Mouse (Mus musculus) brain, embryonic 14.5 days (tissue): ENCODE measurements around the gene Tars2. TPM values are rescaled to one million over a fixed set of nuclear protein-coding genes. Genes with fewer than 3 reads are reported as not detected.
"Not testable (repeated sequence)": the region's sequence is repeated elsewhere in the genome, so short reads cannot be mapped to it uniquely, and the experiment has no call there.

Experiments
- DNase-seq: peaks from one replicate; pipeline ENCODE4 v3.0.0-alpha.2; 2011; ENCODE audit warnings: low read depth
- CTCF ChIP-seq: fragments of 200-500 bp; IDR thresholded peaks from 2 replicates; pipeline ENCODE4 v1.5.1; 2012; ENCODE audit warnings: inconsistent platforms, mild to moderate bottlenecking, moderate library complexity, borderline replicate concordance; ENCODE audit not compliant: insufficient read depth, insufficient read length; ENCODE audit errors: extremely low read depth
- POLR2A ChIP-seq: fragments of 200-500 bp; IDR thresholded peaks from 2 replicates; pipeline ENCODE4 v1.6.1; 2012; ENCODE audit warnings: mild to moderate bottlenecking, inconsistent platforms, borderline replicate concordance; ENCODE audit not compliant: poor library complexity, insufficient read depth, insufficient read length, severe bottlenecking; ENCODE audit errors: extremely low read depth
- polyA plus RNA-seq: library from polyadenylated mRNA; depleted of rRNA; stranded (reverse); fragments of >200 nt; gene quantifications from 2 replicates; pipeline ENCODE4 v1.2.3, GENCODE M21; 2012; rRNA removed

Tars2 gene
- polyA plus RNA-seq, 1 experiment, result 39.1 TPM

- no peak for DNase-seq
- TF ChIP-seq POLR2A (no peak), CTCF (no peak)
Measured at GRCm38 (mm10) chr3:95703276-95703675, 56.7 kb downstream of the Tars2 start.

DNA sequence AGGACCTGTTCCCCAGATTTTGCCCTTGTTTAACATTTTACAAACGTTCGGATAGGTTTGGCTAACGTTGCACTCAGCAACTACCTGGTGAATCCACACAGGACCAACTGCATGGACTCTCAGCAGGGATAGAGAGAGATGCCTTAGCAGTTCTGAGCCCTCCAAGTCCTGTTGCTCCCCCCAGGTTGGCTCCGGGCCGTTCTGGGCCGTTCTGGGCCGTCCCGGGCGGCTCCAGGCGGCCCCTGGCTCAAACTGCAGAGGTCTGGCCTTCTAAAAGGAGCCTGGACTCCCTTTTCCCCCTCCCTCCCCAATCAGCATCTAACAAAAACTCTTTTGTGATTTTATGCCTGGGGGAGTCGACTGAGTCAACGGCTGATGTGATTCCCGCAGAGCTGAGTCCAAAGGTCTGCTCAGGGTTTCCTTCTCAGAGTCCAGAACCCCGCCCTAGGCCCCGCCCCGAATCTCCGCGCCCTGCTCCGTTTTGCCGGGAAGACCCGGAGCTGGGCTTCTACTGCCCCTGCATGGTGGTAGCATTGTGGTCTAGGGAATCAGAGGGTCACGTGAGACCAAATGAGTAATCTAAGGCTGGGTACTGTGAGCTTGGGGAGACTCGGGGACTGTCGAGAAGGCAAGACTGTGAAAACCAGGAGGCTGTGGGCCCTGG, 58.0 kb downstream of the Tars2 start:
- TF ChIP-seq POLR2A, result no peak
- TF ChIP-seq CTCF, result no peak
- DNase-seq, result peak; percentile 81

GRCm38 (mm10) chr3:95701085-95701484, 58.9 kb downstream of the Tars2 start:
- TF ChIP-seq CTCF, result no peak
- no peak for TF ChIP-seq POLR2A
- no peak for DNase-seq

DNA sequence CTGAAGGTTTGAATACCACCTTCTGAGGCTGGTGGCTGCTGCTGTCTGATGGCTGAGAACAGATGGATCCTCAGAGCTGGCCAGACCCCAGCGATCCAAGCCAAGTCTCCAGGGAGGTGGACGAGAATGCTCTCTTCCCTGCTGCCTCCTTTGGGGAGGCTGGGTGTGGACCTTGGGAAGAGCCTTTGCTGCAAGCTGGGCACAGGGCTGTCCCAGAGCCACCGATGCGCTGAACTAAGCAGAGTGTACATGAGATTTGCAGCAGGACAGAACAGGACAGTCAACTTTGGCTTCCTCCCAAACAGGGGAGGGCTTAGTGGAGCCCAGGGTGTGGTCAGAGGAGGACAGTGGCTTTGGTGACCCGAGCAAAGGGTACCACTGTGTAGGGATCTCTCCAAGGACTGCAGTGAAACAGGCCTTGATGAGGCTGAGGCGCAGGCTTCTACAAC, 59.7 kb downstream of the Tars2 start:
- peak; percentile 9 for DNase-seq
- TF ChIP-seq POLR2A (no peak), CTCF (no peak)

DNA sequence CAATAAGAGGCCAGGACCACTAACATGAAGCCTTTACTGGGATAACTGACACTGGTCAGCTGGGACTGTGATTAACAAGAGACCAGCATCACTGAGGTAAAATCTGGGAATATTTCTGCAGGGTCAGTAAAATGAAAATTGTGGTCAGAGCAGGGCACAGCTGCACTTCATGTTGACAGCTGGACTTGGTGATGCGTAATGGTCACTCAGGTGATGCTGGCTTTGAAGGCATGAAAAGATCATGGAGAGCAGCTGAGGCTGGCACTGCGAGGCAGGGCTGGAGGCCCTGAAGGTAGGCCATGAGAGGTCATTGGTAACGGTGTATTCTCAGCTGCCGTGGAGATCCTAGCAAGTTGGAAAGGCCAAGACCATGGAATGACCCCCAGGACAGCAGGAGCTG, 61.7 kb downstream of the Tars2 start:
- TF ChIP-seq POLR2A (no peak), CTCF (no peak)

GRCm38 (mm10) chr3:95696360-95696759, 63.6 kb downstream of the Tars2 start:
- no peak for DNase-seq
- TF ChIP-seq POLR2A, result no peak

More for the DNA sequence above, 61.7 kb downstream of the Tars2 start:
- DNase-seq, result no peak

DNA sequence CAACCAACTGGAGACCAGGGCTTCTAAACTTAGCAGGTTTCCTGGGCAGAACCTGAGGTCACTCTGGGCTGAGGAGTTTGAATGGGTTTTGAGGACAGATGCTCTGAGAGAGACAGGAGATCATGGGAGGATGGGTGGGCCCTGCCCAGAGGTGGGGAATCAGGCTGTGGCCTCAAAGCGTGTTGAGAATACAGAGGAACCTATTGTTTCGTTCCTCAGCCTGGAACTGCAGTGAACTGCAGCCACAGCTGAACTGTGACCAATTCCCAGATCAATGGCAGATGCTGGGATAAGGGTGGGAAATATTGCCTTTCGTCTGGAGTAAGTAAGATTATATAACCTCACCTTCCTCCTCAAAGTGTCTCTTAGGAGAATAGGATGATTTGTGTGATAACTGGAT, 64.2 kb downstream of the Tars2 start:
- TF ChIP-seq CTCF (no peak), POLR2A (no peak)
- DNase-seq, result no peak

DNA sequence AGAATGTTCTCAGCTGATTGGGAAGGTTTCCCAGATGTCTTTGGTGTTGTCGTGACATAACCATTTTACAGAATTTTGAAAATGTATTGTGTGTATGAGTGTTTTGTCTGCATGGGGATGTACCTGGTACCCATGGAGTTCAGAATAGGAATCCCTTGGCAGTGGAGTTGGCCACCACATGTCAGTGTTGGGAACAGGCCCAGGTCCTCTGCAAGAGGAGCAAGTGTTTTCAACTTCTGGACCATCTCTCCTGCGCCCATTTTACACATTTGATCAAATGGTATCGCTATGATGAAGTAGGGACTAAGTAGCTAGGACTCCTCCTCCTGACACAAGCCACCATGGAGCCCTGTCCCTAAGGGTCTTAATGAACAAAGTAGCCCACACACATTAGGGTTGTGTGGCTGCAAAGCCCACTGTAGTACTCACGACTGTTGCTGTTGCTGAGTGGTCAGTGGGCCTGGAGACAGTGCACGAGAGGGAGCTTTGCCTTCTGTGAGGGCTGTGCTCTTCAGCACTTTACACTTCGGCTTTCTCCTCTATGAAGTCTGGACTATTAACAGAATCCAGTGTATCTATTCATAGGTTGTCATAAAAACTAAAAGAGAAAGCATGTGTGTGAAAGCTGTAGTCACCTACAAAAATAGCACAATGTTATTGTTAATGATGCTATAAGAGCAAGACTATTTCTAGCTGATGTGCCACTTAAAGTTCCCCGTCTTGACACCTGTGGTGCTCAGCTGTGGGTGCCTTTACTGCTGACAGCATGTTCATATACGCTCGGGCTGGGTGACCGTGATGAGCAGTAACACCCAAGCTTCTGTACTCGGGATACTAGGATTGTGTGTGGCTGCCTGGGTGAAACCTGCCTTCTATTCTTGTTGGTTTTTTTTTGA, 65.0 kb downstream of the Tars2 start:
- DNase-seq, result no peak
- no peak for TF ChIP-seq CTCF

DNA sequence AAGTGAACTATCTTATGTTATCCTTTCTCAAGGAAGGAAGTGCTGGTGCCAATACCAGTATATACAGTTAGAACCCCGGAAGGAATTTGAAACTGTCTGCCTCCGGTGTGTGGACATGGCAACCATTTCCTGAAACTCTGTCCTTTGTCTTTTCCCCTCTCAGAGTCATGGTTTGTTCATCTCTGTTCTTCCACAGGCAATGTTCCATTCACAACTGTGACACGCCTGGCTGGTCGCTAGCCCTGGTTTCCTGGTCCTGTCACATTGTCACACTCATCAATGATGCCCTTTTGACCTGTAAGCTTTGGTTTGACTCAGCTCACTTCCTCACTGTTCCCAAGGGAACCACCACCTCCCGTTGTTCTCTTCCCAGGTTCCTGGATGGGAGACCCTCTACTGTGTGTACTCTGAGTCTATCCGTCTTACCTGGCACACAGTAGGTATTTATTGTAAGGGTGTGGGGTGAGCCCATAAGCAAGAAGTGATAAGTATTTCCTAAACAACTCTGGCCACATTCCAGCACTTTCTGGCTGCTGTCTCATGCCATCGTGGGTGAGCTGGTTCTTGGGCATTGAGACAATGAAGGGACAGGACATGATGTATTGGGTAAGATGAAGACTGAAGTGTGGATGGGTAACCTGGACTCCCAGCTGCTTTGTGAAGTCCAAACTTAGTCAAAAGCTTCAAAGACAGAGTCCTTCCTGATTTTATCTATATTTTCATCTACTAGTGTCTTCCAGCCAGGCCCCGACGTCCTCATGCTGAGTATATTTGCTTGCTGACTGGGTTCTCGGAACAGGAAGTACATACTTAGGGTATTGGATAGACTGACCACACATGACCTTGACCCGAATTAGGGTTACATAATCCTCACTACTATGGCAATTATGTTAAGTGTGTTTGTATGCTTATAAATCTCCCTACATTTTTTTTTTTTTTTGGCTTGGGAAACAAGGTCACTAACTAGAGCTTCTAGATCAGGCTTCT, 65.9 kb downstream of the Tars2 start:
- DNase-seq, result no peak
- TF ChIP-seq CTCF (no peak), POLR2A (no peak)

- DNase-seq, result no peak
- TF ChIP-seq CTCF (no peak), POLR2A (no peak)
Measured at GRCm38 (mm10) chr3:95692677-95693076, 67.3 kb downstream of the Tars2 start.

GRCm38 (mm10) chr3:95690552-95690951, 69.5 kb downstream of the Tars2 start:
- not testable (repeated sequence) for DNase-seq

Other genes with a start within 250 kb of the Tars2 start
- 5.0 and 7.3 TPM in 2 replicates for gene Ctss, start 233.4 kb downstream of the Tars2 start, polyA plus RNA-seq
- gene Hormad1, start 200.5 kb downstream of the Tars2 start, polyA plus RNA-seq, result not detected in 2 replicates
- 22.5 and 23.2 TPM in 2 replicates for gene Golph3l, start 171.3 kb downstream of the Tars2 start, polyA plus RNA-seq
- 32.2 and 51.6 TPM in 2 replicates for gene Ensa, start 135.2 kb downstream of the Tars2 start, polyA plus RNA-seq
- 72.3 and 74.3 TPM in 2 replicates for gene Mcl1, start 101.4 kb downstream of the Tars2 start, polyA plus RNA-seq
- gene Adamtsl4, start 72.3 kb downstream of the Tars2 start, polyA plus RNA-seq, result 0.20 and 0.41 TPM in 2 replicates
- 20.2 and 21.2 TPM in 2 replicates for gene Ecm1, start 20.6 kb downstream of the Tars2 start, polyA plus RNA-seq
- gene Rprd2, start 58.7 kb upstream of the Tars2 start, polyA plus RNA-seq, result 22.8 and 31.4 TPM in 2 replicates
- gene Prpf3, start 95.7 kb upstream of the Tars2 start, polyA plus RNA-seq, result 35.6 and 37.4 TPM in 2 replicates
- 148 and 152 TPM in 2 replicates for gene Mrps21, start 111.3 kb upstream of the Tars2 start, polyA plus RNA-seq
- gene Ciart, start 122.0 kb upstream of the Tars2 start, polyA plus RNA-seq, result 3.7 and 3.8 TPM in 2 replicates
- 11.4 and 12.1 TPM in 2 replicates for gene BC028528, start 131.8 kb upstream of the Tars2 start, polyA plus RNA-seq
- 102 and 129 TPM in 2 replicates for gene Aph1a, start 133.8 kb upstream of the Tars2 start, polyA plus RNA-seq
- gene Car14, start 144.5 kb upstream of the Tars2 start, polyA plus RNA-seq, result 8.6 and 9.4 TPM in 2 replicates
- 98.6 and 107 TPM in 2 replicates for gene Anp32e, start 169.0 kb upstream of the Tars2 start, polyA plus RNA-seq
- gene Plekho1, start 235.8 kb upstream of the Tars2 start, polyA plus RNA-seq, result 180 and 199 TPM in 2 replicates